Mouse (Mus musculus) C3H10T1/2 (cell line): ENCODE measurements around the gene Atg4a-ps. TPM values are rescaled to one million over a fixed set of nuclear protein-coding genes. Genes with fewer than 3 reads are reported as not detected.

Source experiments
- polyA plus RNA-seq, 2 experiments: library from polyadenylated mRNA; unstranded; fragments of >200 nt; fragmentation: generic; extraction: Trizol; gene quantifications; one replicate each; pipeline ENCODE4 v1.2.1; 2012; ENCODE audit warnings: missing spikeins in 2 of 2

The Atg4a-ps gene
- polyA plus RNA-seq, result under 1 TPM in 1 of 2 experiments, not detected in 1; 0.09 TPM

GRCm38 (mm10) chr3:103645968-103646367 is at the start of gene Atg4a-ps:
Atg4a-ps (minus strand) TSS chr3:103646068.

Other genes with a start within 250 kb of the Atg4a-ps start
- under 1 TPM in 1 of 2 experiments, not detected in 1; 0.02 TPM for gene Syt6, start 70.8 kb downstream of the Atg4a-ps start, polyA plus RNA-seq
- 10 to 100 TPM in 1 of 2 experiments, 1 to 10 TPM in 1; 4.1 to 29.3 TPM for gene Olfml3, start 91.9 kb upstream of the Atg4a-ps start, polyA plus RNA-seq
- gene Gm10964, start 93.3 kb upstream of the Atg4a-ps start, polyA plus RNA-seq, result not detected
- gene Hipk1, start 145.5 kb upstream of the Atg4a-ps start, polyA plus RNA-seq, result 1 to 10 TPM in 1 of 2 experiments, under 1 TPM in 1; 0.92 to 8.0 TPM
- 1 to 10 TPM; 2.3 to 3.0 TPM for gene Dclre1b, start 163.4 kb upstream of the Atg4a-ps start, polyA plus RNA-seq
- 10 to 100 TPM in 1 of 2 experiments, 1 to 10 TPM in 1; 1.3 to 10.8 TPM for gene Ap4b1, start 163.5 kb upstream of the Atg4a-ps start, polyA plus RNA-seq
- gene Gm43064, start 163.5 kb upstream of the Atg4a-ps start, polyA plus RNA-seq, result under 1 TPM; 0.01 to 0.15 TPM
- under 1 TPM; 0.25 to 0.36 TPM for gene Bcl2l15, start 186.5 kb upstream of the Atg4a-ps start, polyA plus RNA-seq
- under 1 TPM; 0.09 to 0.41 TPM for gene Ptpn22, start 213.7 kb upstream of the Atg4a-ps start, polyA plus RNA-seq